Mouse (Mus musculus) MEL (cell line): ENCODE measurements around the gene Zfp740.

Experiments
- CHD2 ChIP-seq: IDR thresholded peaks from 2 replicates; pipeline ENCODE4 v1.6.1; 2011; ENCODE audit warnings: low read length, improper control_type of control experiment
- CTCF ChIP-seq, 3 experiments: IDR thresholded peaks in 2 of 3; conservative IDR thresholded peaks in 1 of 3; 2 replicates each; pipeline ENCODE4 v1.5.1; 2011 to 2012; ENCODE audit warnings: low read length in 3 of 3, low read depth in 2 of 3, mild to moderate bottlenecking in 2 of 3, improper control_type of control experiment in 1 of 3, inconsistent platforms in 1 of 3, mixed read lengths in 1 of 3, moderate library complexity in 1 of 3; ENCODE audit not compliant: control insufficient read depth in 1 of 3, insufficient read depth in 1 of 3, poor library complexity in 1 of 3, severe bottlenecking in 1 of 3
- E2F4 ChIP-seq: IDR thresholded peaks from 2 replicates; pipeline ENCODE4 v1.6.1; 2011; ENCODE audit warnings: low read depth, low read length, improper control_type of control experiment, borderline replicate concordance
- EP300 ChIP-seq, 2 experiments: IDR thresholded peaks; 2 replicates each; pipeline ENCODE4 v1.6.1; 2011; ENCODE audit warnings: improper control_type of control experiment in 2 of 2, low read length in 2 of 2, low read depth in 1 of 2, mild to moderate bottlenecking in 1 of 2
- ETS1 ChIP-seq: IDR thresholded peaks from 2 replicates; pipeline ENCODE4 v1.6.1; 2012; ENCODE audit warnings: low read depth, mild to moderate bottlenecking, inconsistent platforms, low read length, improper control_type of control experiment, moderate library complexity
- NRF1 ChIP-seq: IDR thresholded peaks from 2 replicates; pipeline ENCODE4 v1.6.1; 2014; ENCODE audit warnings: low read depth, mild to moderate bottlenecking, inconsistent platforms, low read length, improper control_type of control experiment, moderate library complexity; ENCODE audit not compliant: poor library complexity, insufficient read depth, severe bottlenecking
- POLR2A ChIP-seq, 2 experiments: IDR thresholded peaks; 2 replicates each; pipeline ENCODE4 v1.6.1; 2011 to 2012; ENCODE audit warnings: low read length in 2 of 2, mild to moderate bottlenecking in 2 of 2, control low read depth in 1 of 2, improper control_type of control experiment in 1 of 2, low read depth in 1 of 2, moderate library complexity in 1 of 2; ENCODE audit not compliant: control insufficient read depth in 1 of 2, insufficient read depth in 1 of 2, poor library complexity in 1 of 2
- POLR2AphosphoS2 ChIP-seq: IDR thresholded peaks from 2 replicates; pipeline ENCODE4 v1.6.1; 2011; ENCODE audit warnings: low read length, improper control_type of control experiment
- RAD21 ChIP-seq: IDR thresholded peaks from 2 replicates; pipeline ENCODE4 v1.6.1; 2011; ENCODE audit warnings: mild to moderate bottlenecking, low read depth, low read length, improper control_type of control experiment
- SMC3 ChIP-seq: IDR thresholded peaks from 2 replicates; pipeline ENCODE4 v1.6.1; 2011; ENCODE audit warnings: low read depth, low read length, improper control_type of control experiment
- ZNF384 ChIP-seq: IDR thresholded peaks from 2 replicates; pipeline ENCODE4 v1.6.1; 2012; ENCODE audit warnings: low read depth, mild to moderate bottlenecking, inconsistent platforms, low read length, improper control_type of control experiment

DNA sequence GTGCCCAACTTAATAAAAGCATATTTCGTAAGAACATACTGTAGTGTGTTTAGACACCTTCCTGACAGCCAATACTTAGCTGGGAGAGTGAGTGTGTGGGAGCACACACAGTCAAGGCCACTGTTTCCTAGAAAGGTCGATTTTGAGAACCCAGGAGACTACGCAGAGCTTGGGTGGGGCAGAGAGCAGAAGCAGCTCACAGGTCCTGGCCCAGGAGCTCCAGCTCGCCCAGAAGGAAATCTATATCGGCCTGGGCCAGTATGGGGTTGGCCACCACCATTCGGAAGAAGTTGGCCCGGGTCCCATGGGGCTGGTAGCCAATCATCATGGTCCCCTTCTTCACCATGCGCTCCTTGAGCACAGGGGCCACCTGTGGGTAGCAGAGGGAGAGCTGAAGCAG, 25.6 kb upstream of the Zfp740 start:
- TF ChIP-seq E2F4 (no peak), SMC3 (no peak), CTCF (IDR thresholded peaks at IDR 0.05 in 2 of 3, conservative IDR thresholded peaks at IDR 0.05 in 1 of 3; ENCODE audit: control insufficient read depth in 1 of 3, insufficient read depth in 1 of 3, low read depth in 2 of 3, low read length in 3 of 3, poor library complexity in 1 of 3, severe bottlenecking in 1 of 3) (no peak), POLR2A (IDR thresholded peaks at IDR 0.05; ENCODE audit: control insufficient read depth in 1 of 2, insufficient read depth in 1 of 2, low read depth in 1 of 2, low read length in 2 of 2, poor library complexity in 1 of 2) (no peak), RAD21 (no peak), ETS1 (no peak), CHD2 (no peak), POLR2AphosphoS2 (no peak), NRF1 (no peak), EP300 (IDR thresholded peaks at IDR 0.05; ENCODE audit: low read depth in 1 of 2, low read length in 2 of 2) (no peak), ZNF384 (no peak)
